Mouse (Mus musculus): ENCODE measurements at regions not wholly inside any gene's neighbourhood (a gene's known extent, or its start where the extent isn't known, plus 50 kb on each side); places are given as distances from the start of the nearest gene placed in this dataset.
"Not testable (repeated sequence)": the region's sequence is repeated elsewhere in the genome, so short reads cannot be mapped to it uniquely, and the experiment has no call there.

GRCm38 (mm10) chr7:73688451-73688850 lies 51.7 kb upstream of the Fam174b start:
- Histone ChIP-seq H3K4me3 (ENCODE audit: insufficient read depth, low read depth, low read length) (no peak overlapping the region), H3K4me1 (ENCODE audit: control insufficient read depth, insufficient read depth, low read length) (no peaks in the 10 kb centered on the region), H3K27ac (ENCODE audit: insufficient read depth, low read depth, low read length) (no peak overlapping the region)
- WGBS = 91% methylated on average over 7 of the region's 7 CpGs
- TF ChIP-seq CTCF (IDR thresholded peaks at IDR 0.05; ENCODE audit: insufficient read depth, low read depth, low read length) (no peak), POLR2A (IDR thresholded peaks at IDR 0.05; ENCODE audit: insufficient read depth, low read depth, low read length) (no peak)

DNA sequence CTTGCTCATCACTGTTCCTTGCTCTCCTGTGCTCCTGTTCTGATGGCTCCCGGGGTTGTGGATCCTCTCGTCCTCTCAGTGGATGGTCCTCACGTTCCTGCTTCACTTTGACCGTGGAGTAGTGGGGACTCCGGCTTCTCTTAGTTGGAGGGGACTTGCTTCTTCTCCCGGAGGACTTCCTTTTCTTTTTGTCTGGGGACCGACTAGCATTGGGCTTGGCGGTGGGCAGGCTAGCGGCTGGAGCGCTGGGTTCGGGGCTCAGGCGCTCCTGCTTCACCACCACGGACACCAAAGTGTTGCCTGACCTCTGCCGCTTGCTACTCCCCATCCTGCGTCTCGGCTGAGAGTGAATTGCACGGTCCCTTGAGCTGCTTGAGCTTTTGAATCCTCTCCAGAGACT lies 53.9 kb upstream of the Fam174b start:
- H3K4me3 ChIP-seq (ENCODE audit: insufficient read depth, low read depth, low read length); H3K4me1 ChIP-seq (ENCODE audit: control insufficient read depth, insufficient read depth, low read length); H3K27ac ChIP-seq (ENCODE audit: insufficient read depth, low read depth, low read length): not testable (repeated sequence)
- 95% methylated on average over 17 of the region's 17 CpGs for WGBS

DNA sequence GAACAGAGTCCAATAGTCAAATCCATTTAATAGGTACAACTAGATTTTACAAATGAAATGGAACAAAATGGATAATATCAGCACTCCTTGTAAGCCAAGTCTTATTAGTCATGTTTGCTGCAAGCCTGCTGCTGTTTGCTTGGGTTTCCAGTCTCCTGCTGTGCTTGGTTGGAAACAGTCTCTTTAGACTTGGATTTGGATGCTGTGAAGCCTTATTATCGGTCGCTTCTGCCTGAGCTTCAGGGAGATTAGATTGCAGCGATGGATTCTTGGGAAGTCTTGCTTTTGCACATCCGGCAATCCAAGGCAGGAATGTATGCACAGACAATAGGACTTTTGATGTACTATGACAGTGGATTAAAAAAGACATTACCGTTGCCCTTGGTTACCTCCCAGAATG lies 57.3 kb upstream of the Fam174b start:
- no peak overlapping the region for H3K27ac ChIP-seq (ENCODE audit: insufficient read depth, low read depth, low read length)

DNA sequence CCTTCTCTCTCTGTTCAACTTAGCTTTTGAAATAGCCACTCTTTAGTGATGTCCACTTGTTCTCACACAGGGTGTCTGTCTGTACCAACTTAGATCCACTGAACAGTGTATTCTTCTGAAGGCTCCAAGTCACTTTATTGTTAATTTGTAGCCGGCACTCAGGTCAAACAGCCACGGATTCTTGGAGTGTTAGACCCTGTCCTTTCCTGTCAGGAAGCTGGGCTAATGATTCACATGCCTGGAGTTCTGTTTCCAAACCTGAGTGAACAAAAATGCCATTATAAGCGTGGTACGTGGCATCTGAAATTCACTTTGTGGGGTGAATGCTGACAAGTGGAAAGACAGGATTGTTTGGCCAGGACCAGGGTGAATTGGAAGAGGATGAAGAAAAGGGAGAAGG lies 69.5 kb upstream of the Fam174b start:
- no peak overlapping the region for H3K27ac ChIP-seq (ENCODE audit: insufficient read depth, low read depth, low read length)
- no peak for TF ChIP-seq CTCF (IDR thresholded peaks at IDR 0.05; ENCODE audit: insufficient read depth, low read depth, low read length)
- no peak for TF ChIP-seq POLR2A (IDR thresholded peaks at IDR 0.05; ENCODE audit: insufficient read depth, low read depth, low read length)
- no peak overlapping the region for H3K4me3 ChIP-seq (ENCODE audit: insufficient read depth, low read depth, low read length)
- no peaks in the 10 kb centered on the region for H3K4me1 ChIP-seq (ENCODE audit: control insufficient read depth, insufficient read depth, low read length)
- 67% methylated on average over 4 of the region's 4 CpGs for WGBS

More for the DNA sequence above, 57.3 kb upstream of the Fam174b start:
- no peak for TF ChIP-seq POLR2A (IDR thresholded peaks at IDR 0.05; ENCODE audit: insufficient read depth, low read depth, low read length)
- no peak for TF ChIP-seq CTCF (IDR thresholded peaks at IDR 0.05; ENCODE audit: insufficient read depth, low read depth, low read length)
- H3K4me1 ChIP-seq (ENCODE audit: control insufficient read depth, insufficient read depth, low read length) = no peaks in the 10 kb centered on the region
- 40% methylated on average over 5 of the region's 5 CpGs for WGBS
- no peak overlapping the region for H3K4me3 ChIP-seq (ENCODE audit: insufficient read depth, low read depth, low read length)

DNA sequence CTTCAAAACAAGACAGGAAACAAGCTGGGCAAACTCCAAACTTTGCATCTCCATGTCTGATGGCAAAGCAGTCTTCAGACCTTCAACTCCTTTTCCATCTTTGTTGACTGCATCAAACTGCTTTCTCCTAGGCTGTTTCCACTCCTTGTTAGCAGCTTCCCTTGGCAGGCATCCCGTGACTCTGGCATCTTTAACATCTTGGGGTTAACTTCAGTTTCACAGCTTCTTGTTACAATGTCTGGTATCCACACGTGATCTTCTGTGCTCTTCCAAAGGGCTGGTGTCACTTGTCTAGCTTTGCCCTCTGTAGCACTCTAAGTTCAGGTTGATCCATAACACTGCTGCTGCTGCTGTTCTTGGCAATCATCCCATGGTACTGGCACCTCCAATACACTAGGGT lies 71.3 kb upstream of the Fam174b start:
- Histone ChIP-seq H3K4me1 (ENCODE audit: control insufficient read depth, insufficient read depth, low read length) (peaks cover 2% of the 10 kb centered on the region; the same call in 1 of the 2 replicates), H3K27ac (ENCODE audit: insufficient read depth, low read depth, low read length) (no peak overlapping the region), H3K4me3 (ENCODE audit: insufficient read depth, low read depth, low read length) (no peak overlapping the region)
- TF ChIP-seq CTCF (IDR thresholded peaks at IDR 0.05; ENCODE audit: insufficient read depth, low read depth, low read length) (no peak), POLR2A (IDR thresholded peaks at IDR 0.05; ENCODE audit: insufficient read depth, low read depth, low read length) (no peak)
- WGBS = 85% methylated on average over 2 of the region's 2 CpGs

DNA sequence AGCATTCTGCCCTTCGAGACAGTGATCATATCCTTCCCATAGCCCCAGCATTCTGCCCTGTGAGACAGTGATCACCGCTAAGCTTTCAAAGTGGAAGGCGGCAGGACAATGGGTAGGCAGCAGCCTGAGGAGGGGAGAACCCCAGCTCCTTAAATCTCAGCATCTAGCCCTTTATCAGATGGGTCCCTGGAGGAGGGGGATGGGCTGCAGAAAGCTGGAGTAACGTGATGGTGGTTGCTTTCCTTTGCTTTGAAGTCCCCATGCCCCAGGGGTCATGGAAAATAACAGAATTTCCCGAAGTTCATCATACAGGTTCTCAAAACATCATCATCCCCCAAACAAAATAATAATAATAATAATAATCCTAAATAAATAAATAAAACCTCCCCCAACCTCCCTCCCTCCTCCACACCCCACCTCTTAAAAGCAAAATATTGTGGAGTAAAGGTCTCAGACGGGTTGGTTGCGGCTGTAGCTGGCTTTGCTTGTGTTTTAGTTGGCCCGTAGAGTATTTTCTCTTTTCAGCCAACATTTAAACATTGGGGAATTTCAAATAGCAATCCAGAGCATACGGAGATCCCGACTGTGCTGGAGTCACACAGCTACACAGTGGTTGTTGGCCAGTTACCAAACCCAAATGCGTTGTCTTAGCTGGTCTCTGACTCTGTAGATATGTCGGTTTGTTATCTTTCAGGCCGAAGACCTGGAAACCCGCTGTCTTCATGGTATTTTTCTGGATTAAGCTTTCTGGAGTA lies 73.0 kb upstream of the Fam174b start:
- H3K4me1 ChIP-seq (ENCODE audit: control insufficient read depth, insufficient read depth, low read length) = peaks cover 2% of the 10 kb centered on the region; the same call in 1 of the 2 replicates
- H3K27ac ChIP-seq (ENCODE audit: insufficient read depth, low read depth, low read length) = no peak overlapping the region
- TF ChIP-seq CTCF (IDR thresholded peaks at IDR 0.05; ENCODE audit: insufficient read depth, low read depth, low read length) (no peak), POLR2A (IDR thresholded peaks at IDR 0.05; ENCODE audit: insufficient read depth, low read depth, low read length) (no peak)
- H3K4me3 ChIP-seq (ENCODE audit: insufficient read depth, low read depth, low read length) = no peak overlapping the region
- 69% methylated on average over 14 of the region's 14 CpGs for WGBS

GRCm38 (mm10) chr7:73664962-73665361 lies 75.1 kb upstream of the Fam174b start:
- WGBS = 66% methylated on average over 6 of the region's 6 CpGs
- no peak for TF ChIP-seq CTCF (IDR thresholded peaks at IDR 0.05; ENCODE audit: insufficient read depth, low read depth, low read length)
- no peak for TF ChIP-seq POLR2A (IDR thresholded peaks at IDR 0.05; ENCODE audit: insufficient read depth, low read depth, low read length)
- Histone ChIP-seq H3K4me1 (ENCODE audit: control insufficient read depth, insufficient read depth, low read length) (peaks cover 2% of the 10 kb centered on the region; the same call in 1 of the 2 replicates), H3K4me3 (ENCODE audit: insufficient read depth, low read depth, low read length) (no peak overlapping the region), H3K27ac (ENCODE audit: insufficient read depth, low read depth, low read length) (no peak overlapping the region)

GRCm38 (mm10) chr7:73662536-73662935 lies 77.6 kb upstream of the Fam174b start:
- no peak overlapping the region for H3K27ac ChIP-seq (ENCODE audit: insufficient read depth, low read depth, low read length)
- WGBS = 85% methylated on average over 9 of the region's 9 CpGs
- H3K4me3 ChIP-seq (ENCODE audit: insufficient read depth, low read depth, low read length) = no peak overlapping the region
- TF ChIP-seq POLR2A (IDR thresholded peaks at IDR 0.05; ENCODE audit: insufficient read depth, low read depth, low read length) (no peak), CTCF (IDR thresholded peaks at IDR 0.05; ENCODE audit: insufficient read depth, low read depth, low read length) (no peak)
- peaks cover 2% of the 10 kb centered on the region; the same call in 1 of the 2 replicates for H3K4me1 ChIP-seq (ENCODE audit: control insufficient read depth, insufficient read depth, low read length)

DNA sequence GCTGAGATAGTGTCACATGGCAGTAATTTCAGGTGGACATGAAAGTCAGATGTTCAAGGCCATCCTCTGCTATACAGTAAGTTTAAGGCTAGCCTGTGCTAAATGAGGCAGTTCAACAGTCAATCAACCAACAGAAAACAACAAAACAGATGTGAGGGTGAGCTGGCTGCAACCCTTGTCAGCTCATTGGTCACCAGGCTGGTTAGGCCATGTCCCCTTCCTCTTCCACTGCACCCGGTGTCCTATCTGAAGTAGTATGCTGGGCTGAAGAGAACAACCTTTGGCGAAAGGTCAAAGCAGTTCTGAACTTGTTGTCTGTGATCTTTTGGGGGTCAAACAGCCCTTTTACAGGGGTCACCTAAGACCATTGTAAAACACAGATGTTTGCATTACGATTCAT lies 78.2 kb upstream of the Fam174b start:
- no peak overlapping the region for H3K27ac ChIP-seq (ENCODE audit: insufficient read depth, low read depth, low read length)
- WGBS = 97% methylated on average over 3 of the region's 3 CpGs
- no peak for TF ChIP-seq CTCF (IDR thresholded peaks at IDR 0.05; ENCODE audit: insufficient read depth, low read depth, low read length)
- no peak for TF ChIP-seq POLR2A (IDR thresholded peaks at IDR 0.05; ENCODE audit: insufficient read depth, low read depth, low read length)
- H3K4me1 ChIP-seq (ENCODE audit: control insufficient read depth, insufficient read depth, low read length) = peaks cover 2% of the 10 kb centered on the region; the same call in 1 of the 2 replicates
- H3K4me3 ChIP-seq (ENCODE audit: insufficient read depth, low read depth, low read length) = no peak overlapping the region

All from olfactory bulb, adult 2 months (tissue).